In genomic region chr1:133799686-133800445, GRCm38 (mm10) we compare ENCODE assay signal across 8 mouse cellular contexts. TPM values are rescaled to one million over a fixed set of nuclear protein-coding genes. Genes with fewer than 3 reads are reported as not detected.
A peak's percentile ranks its signal among the peaks of the same experiment; 100 is the strongest.
DNase-seq lines count a peak whose midpoint lies in the region; ATAC-seq and TF ChIP-seq lines count a peak whose summit lies in the region.

No protein-coding gene starts in this region.

- no peak for TF ChIP-seq CTCF in spleen, adult 2 months (IDR thresholded peaks at IDR 0.05; ENCODE audit: extremely low read depth, insufficient read depth, insufficient read length, insufficient replicate concordance)
- no peak for TF ChIP-seq CTCF in liver, embryonic 14.5 days (IDR thresholded peaks at IDR 0.05; ENCODE audit: low read depth)
- no peak for TF ChIP-seq CTCF in olfactory bulb, adult 2 months (IDR thresholded peaks at IDR 0.05; ENCODE audit: insufficient read depth, low read depth, low read length)

- 4% methylated on average over 21 of the region's 21 CpGs for WGBS in spleen, adult 2 months
- WGBS in forebrain, embryonic 11.5 days = 4% methylated on average over 21 of the region's 21 CpGs
- 4% methylated on average over 21 of the region's 21 CpGs for WGBS in hindbrain, embryonic 14.5 days
- 2% methylated on average over 21 of the region's 21 CpGs for WGBS in liver, embryonic 14.5 days (ENCODE audit: insufficient replicate concordance)
- 6% methylated on average over 21 of the region's 21 CpGs for WGBS in olfactory bulb, adult 2 months

- no peaks in the 10 kb centered on the region for H3K9me3 ChIP-seq in forebrain, embryonic 11.5 days (ENCODE audit: control insufficient read depth, low read length)
- H3K9me3 ChIP-seq in hindbrain, embryonic 14.5 days (ENCODE audit: control insufficient read depth, low read length) = no peaks in the 10 kb centered on the region
- no peaks in the 10 kb centered on the region for H3K9me3 ChIP-seq in liver, embryonic 14.5 days (ENCODE audit: control insufficient read depth, low read length)

- H3K4me3 ChIP-seq in spleen, adult 2 months (ENCODE audit: extremely low read depth, insufficient read depth, insufficient read length) = peak overlapping the region; percentile 25
- H3K4me3 ChIP-seq in forebrain, embryonic 11.5 days (ENCODE audit: low read depth, low read length) = peak overlapping the region; percentile 49
- peak overlapping the region; percentile 41 for H3K4me3 ChIP-seq in hindbrain, embryonic 14.5 days (replicated peaks; ENCODE audit: low read length)
- peak overlapping the region; percentile 86 to 93 for H3K4me3 ChIP-seq in liver, embryonic 14.5 days (ENCODE audit: insufficient read depth in 1 of 2, low read depth in 2 of 2, low read length in 2 of 2)
- peak overlapping the region; percentile 43 for H3K4me3 ChIP-seq in olfactory bulb, adult 2 months (ENCODE audit: insufficient read depth, low read depth, low read length)

- TF ChIP-seq EP300 in liver, embryonic 14.5 days (IDR thresholded peaks at IDR 0.05; ENCODE audit: low read depth) = no peak

- no peak for ATAC-seq in forebrain, embryonic 11.5 days (replicated peaks; ENCODE audit: low FRiP score)
- no peak for ATAC-seq in hindbrain, embryonic 14.5 days (ENCODE audit: low FRiP score)
- ATAC-seq in liver, embryonic 14.5 days (ENCODE audit: insufficient read depth) = no peak

- peak overlapping the region; percentile 12; the same call in 1 of the 2 replicates for H3K9ac ChIP-seq in forebrain, embryonic 11.5 days (ENCODE audit: low read length)
- peak overlapping the region; percentile 47 for H3K9ac ChIP-seq in hindbrain, embryonic 14.5 days
- peak overlapping the region; percentile 99 for H3K9ac ChIP-seq in liver, embryonic 14.5 days (replicated peaks)

- peak overlapping the region; percentile 29; the same call in 1 of the 2 replicates for H3K27ac ChIP-seq in spleen, adult 2 months (ENCODE audit: insufficient read depth, low read length)
- H3K27ac ChIP-seq in forebrain, embryonic 11.5 days (ENCODE audit: low read depth, low read length) = no peak overlapping the region
- no peak overlapping the region for H3K27ac ChIP-seq in hindbrain, embryonic 14.5 days
- peak overlapping the region; percentile 97 for H3K27ac ChIP-seq in liver, embryonic 14.5 days
- H3K27ac ChIP-seq in olfactory bulb, adult 2 months (ENCODE audit: insufficient read depth, low read depth, low read length) = no peak overlapping the region

- no peak for TF ChIP-seq POLR2A in spleen, adult 2 months (IDR thresholded peaks at IDR 0.05; ENCODE audit: low read depth, low read length)
- TF ChIP-seq POLR2A in olfactory bulb, adult 2 months (IDR thresholded peaks at IDR 0.05; ENCODE audit: insufficient read depth, low read depth, low read length) = no peak

- H3K27me3 ChIP-seq in spleen, adult 2 months (ENCODE audit: control insufficient read depth, insufficient read depth, low read length) = no peaks in the 10 kb centered on the region; the same call in 1 of the 2 replicates
- no peaks in the 10 kb centered on the region; the same call in 1 of the 2 replicates for H3K27me3 ChIP-seq in forebrain, embryonic 11.5 days (ENCODE audit: control insufficient read depth, insufficient read depth, low read length)
- no peaks in the 10 kb centered on the region; the same call in 1 of the 2 replicates for H3K27me3 ChIP-seq in hindbrain, embryonic 14.5 days (ENCODE audit: control insufficient read depth, insufficient read depth, low read length)
- no peaks in the 10 kb centered on the region for H3K27me3 ChIP-seq in liver, embryonic 14.5 days (ENCODE audit: control insufficient read depth, insufficient read depth, low read length)

- no peaks in the 10 kb centered on the region for H3K36me3 ChIP-seq in spleen, adult 2 months (ENCODE audit: control insufficient read depth, insufficient read depth, low read length)
- H3K36me3 ChIP-seq in forebrain, embryonic 11.5 days (ENCODE audit: control insufficient read depth, insufficient read depth, low read length) = no peaks in the 10 kb centered on the region
- no peaks in the 10 kb centered on the region for H3K36me3 ChIP-seq in hindbrain, embryonic 14.5 days (replicated peaks; ENCODE audit: control insufficient read depth, insufficient read depth)
- H3K36me3 ChIP-seq in liver, embryonic 14.5 days (replicated peaks; ENCODE audit: control insufficient read depth, insufficient read depth, low read depth) = peaks cover 25% of the 10 kb centered on the region

- DNase-seq in spleen, adult 2 months (ENCODE audit: low read depth in 1 of 2, low spot score in 2 of 2) = no peak
- no peak for DNase-seq in spleen, postnatal 14 days (ENCODE audit: low spot score in 2 of 2)
- DNase-seq in forebrain, embryonic 11.5 days (ENCODE audit: low spot score) = no peak
- no peak for DNase-seq in hindbrain, embryonic 14.5 days (ENCODE audit: low spot score)
- DNase-seq in liver, embryonic 14.5 days (ENCODE audit: low read depth in 3 of 3, low spot score in 3 of 3) = peak in 1 of 3 experiments; percentile 54
- no peak for DNase-seq in gastrocnemius, postnatal 25 days
- DNase-seq in urinary bladder, adult 18-20 months (ENCODE audit: low spot score in 2 of 2) = no peak

- peaks cover 10% of the 10 kb centered on the region; the same call in 1 of the 2 replicates for H3K4me1 ChIP-seq in spleen, adult 2 months (ENCODE audit: control insufficient read depth, insufficient read depth, insufficient read length)
- peaks cover 14% of the 10 kb centered on the region for H3K4me1 ChIP-seq in forebrain, embryonic 11.5 days (replicated peaks; ENCODE audit: control insufficient read depth, insufficient read depth, low read length)
- H3K4me1 ChIP-seq in hindbrain, embryonic 14.5 days (replicated peaks; ENCODE audit: control insufficient read depth, insufficient read depth, low read length) = peaks cover 25% of the 10 kb centered on the region
- H3K4me1 ChIP-seq in liver, embryonic 14.5 days (replicated peaks; ENCODE audit: control insufficient read depth in 2 of 2, insufficient read depth in 2 of 2, low read length in 1 of 2) = peaks cover 53 to 57% of the 10 kb centered on the region in 2 experiments
- peaks cover 23% of the 10 kb centered on the region for H3K4me1 ChIP-seq in olfactory bulb, adult 2 months (ENCODE audit: control insufficient read depth, insufficient read depth, low read length)

- peak overlapping the region; percentile 79 for H3K4me2 ChIP-seq in forebrain, embryonic 11.5 days (ENCODE audit: low read depth, low read length, severe bottlenecking)
- peak overlapping the region; percentile 63 for H3K4me2 ChIP-seq in hindbrain, embryonic 14.5 days (replicated peaks)
- H3K4me2 ChIP-seq in liver, embryonic 14.5 days (ENCODE audit: low read depth) = peak overlapping the region; percentile 99

RNA-seq across cellular contexts. Expression of gene Atp2b4, which starts 1.0 kb away (rescaled TPM):
- 7.1 and 8.0 TPM in 2 replicates for polyA plus RNA-seq in spleen, adult 2 months (2012; rRNA removed)
- 7.4 and 8.2 TPM in 2 replicates for polyA plus RNA-seq in forebrain, embryonic 11.5 days (2014; fragmentation: Nextera tagmentation; extraction: Ambion mirVana)
- polyA plus RNA-seq in hindbrain, embryonic 14.5 days (2014; fragmentation: Nextera tagmentation; extraction: Ambion mirVana) = 21.1 and 23.3 TPM in 2 replicates
- 13.3 and 16.5 TPM in 2 replicates for polyA plus RNA-seq in liver, embryonic 14.5 days (2012; rRNA removed)
- 33.1 and 37.7 TPM in 2 replicates for polyA plus RNA-seq in liver, embryonic 14.5 days (2014; fragmentation: Nextera tagmentation; extraction: Ambion mirVana)
- 167 TPM in 1 of 2 replicates, not detected in the other for polyA plus RNA-seq in olfactory bulb, adult 2 months (2012; ENCODE audit: insufficient read depth, insufficient read length, low replicate concordance, missing spikeins)
- total RNA-seq in gastrocnemius, postnatal 25 days (2021) = 10 to 100 TPM; 12.0 to 17.2 TPM

Comparison
In these comparisons a context has a peak if more than half of its experiments do, and no peak if none do; other contexts are left out.
1. H3K27ac ChIP-seq: peak in spleen, adult 2 months (single experiment) and liver, embryonic 14.5 days (single experiment); none in forebrain, embryonic 11.5 days (single experiment), hindbrain, embryonic 14.5 days (single experiment) and olfactory bulb, adult 2 months (single experiment).
2. H3K4me3 ChIP-seq: peak in every context shown above with its lines; median percentile 90 in liver, embryonic 14.5 days; 49 in forebrain, embryonic 11.5 days; 43 in olfactory bulb, adult 2 months; 41 in hindbrain, embryonic 14.5 days; 25 in spleen, adult 2 months.
3. H3K9ac ChIP-seq: peak in every context shown above with its lines; median percentile 99 in liver, embryonic 14.5 days; 47 in hindbrain, embryonic 14.5 days; 12 in forebrain, embryonic 11.5 days.
4. Peak in every context shown above with its lines, with median percentiles within 50 percentile points of each other: H3K4me2 ChIP-seq.